9 mouse cellular contexts compared by ENCODE assay signal in the genomic region with DNA sequence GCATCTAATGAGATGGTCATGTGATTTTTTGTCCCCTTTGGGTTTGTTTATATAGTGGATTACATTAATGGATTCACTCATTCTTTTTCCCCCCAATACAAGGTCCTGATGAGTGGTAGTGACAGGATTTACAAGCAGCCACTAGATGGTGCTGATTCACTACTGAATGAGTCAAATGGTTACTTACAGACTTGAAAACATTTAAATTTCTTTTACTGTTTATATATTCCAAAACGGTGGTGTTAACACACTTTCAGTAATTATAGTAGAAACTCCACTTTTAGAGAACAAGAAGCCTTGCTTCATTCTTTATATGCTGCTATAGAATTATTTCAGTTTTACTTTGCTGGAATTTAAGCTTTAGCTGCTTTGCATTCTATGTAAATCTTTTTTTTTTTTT.
A peak's percentile ranks its signal among the peaks of the same experiment; 100 is the strongest.
DNase-seq lines count a peak whose midpoint lies in the region; ATAC-seq and TF ChIP-seq lines count a peak whose summit lies in the region.
"Had no signal": no experiment of that assay in that cellular context is flagged by ENCODE, and none has a peak within 500 bp of the region (broad histone marks: within the 10 kb centered on the region; RNA-seq: fewer than 3 reads in every experiment).

No protein-coding gene starts in this region.

- no peak overlapping the region for H3K4me3 ChIP-seq in CH12.LX (replicated peaks in 1 of 3; ENCODE audit: low read depth in 2 of 3, low read length in 2 of 3, poor library complexity in 1 of 3)
- no peak overlapping the region for H3K4me3 ChIP-seq in forebrain, embryonic 14.5 days (ENCODE audit: low read depth, low read length)
- H3K4me3 ChIP-seq: lung, embryonic 15.5 days had no signal

- intact Hi-C loops in left cerebral cortex, postnatal 4 days (cut with DNase I) = loop anchor here (2.0 to 10.0 kb wide), 3 partner anchors 312 to 1244 kb away; partner anchors contain the start of gene Nebl

- dilution Hi-C loops in CH12.LX (cut with MboI; ENCODE audit: extremely low pct_ligation_motif_present, extremely low pct_unique_long_range_greater_than_20kb, low sequenced_read_pairs) = no loop called here

- in situ Hi-C loops in CH12.LX (cut with MboI; ENCODE audit: low pct_ligation_motif_present, low pct_unique_long_range_greater_than_20kb, low sequenced_read_pairs) = loop anchor here (10.0 kb wide), 1 partner anchor 422 kb away; no protein-coding TSS in a partner anchor

- no peak for TF ChIP-seq POLR2A in CH12.LX (IDR thresholded peaks at IDR 0.05; ENCODE audit: low read depth, low read length)

- no peaks in the 10 kb centered on the region for H3K36me3 ChIP-seq in CH12.LX (replicated peaks in 1 of 2; ENCODE audit: control insufficient read depth in 1 of 2, insufficient read depth in 1 of 2, low read length in 1 of 2)
- H3K36me3 ChIP-seq in forebrain, embryonic 14.5 days (ENCODE audit: control insufficient read depth, insufficient read depth, low read length) = no peaks in the 10 kb centered on the region
- H3K36me3 ChIP-seq: lung, embryonic 15.5 days had no signal

- peak; percentile 96 for TF ChIP-seq RAD21 in CH12.LX (IDR thresholded peaks at IDR 0.05; ENCODE audit: low read depth, low read length)

- WGBS in forebrain, embryonic 14.5 days = 2% methylated on average over 1 of the region's 1 CpGs

- peak; percentile 17 to 84; a peak in 2 of 4 replicates for TF ChIP-seq CTCF in CH12.LX (conservative IDR thresholded peaks at IDR 0.05 in 1 of 2, IDR thresholded peaks at IDR 0.05 in 1 of 2; ENCODE audit: low read depth in 2 of 2, low read length in 2 of 2)

- no peak overlapping the region for H3K27ac ChIP-seq in CH12.LX (ENCODE audit: insufficient read depth, low read depth)
- no peak overlapping the region for H3K27ac ChIP-seq in forebrain, embryonic 14.5 days (ENCODE audit: low read depth, low read length)
- H3K27ac ChIP-seq: lung, embryonic 15.5 days had no signal

- peak; percentile 79; the same call in 1 of the 2 replicates for ATAC-seq in forebrain, embryonic 14.5 days

- H3K27me3 ChIP-seq in CH12.LX (replicated peaks) = no peaks in the 10 kb centered on the region
- H3K27me3 ChIP-seq in forebrain, embryonic 14.5 days (replicated peaks; ENCODE audit: control insufficient read depth, insufficient read depth, low read length) = no peaks in the 10 kb centered on the region
- H3K27me3 ChIP-seq: lung, embryonic 15.5 days had no signal

- H3K4me1 ChIP-seq in CH12.LX (ENCODE audit: control insufficient read depth in 1 of 2, insufficient read depth in 2 of 2) = no peaks in the 10 kb centered on the region
- H3K4me1 ChIP-seq in forebrain, embryonic 14.5 days (ENCODE audit: control insufficient read depth, insufficient read depth, low read length) = no peaks in the 10 kb centered on the region
- H3K4me1 ChIP-seq: lung, embryonic 15.5 days had no signal

- no peak overlapping the region for H3K9ac ChIP-seq in CH12.LX (ENCODE audit: insufficient read depth, low read depth)
- no peak overlapping the region for H3K9ac ChIP-seq in forebrain, embryonic 14.5 days (ENCODE audit: low read length)
- H3K9ac ChIP-seq: lung, embryonic 15.5 days had no signal

- peak; percentile 26 for DNase-seq in layer of hippocampus, adult 11-12 months (ENCODE audit: low spot score)
- no peak for DNase-seq in layer of hippocampus, adult 9-11 months
- DNase-seq in CH12.LX (ENCODE audit: extremely low read depth) = peak; percentile 64
- DNase-seq in T-cell, adult 2 months (ENCODE audit: low spot score) = peak; percentile 8
- peak; percentile 89 for DNase-seq in forebrain, embryonic 14.5 days (ENCODE audit: low spot score)
- peak; percentile 14 for DNase-seq in left cerebral cortex, postnatal 4 days
- peak; percentile 60 to 61 for DNase-seq in right cerebral cortex, postnatal 10 days (ENCODE audit: low spot score in 2 of 2)
- DNase-seq in ovary, adult 18-20 months (ENCODE audit: low spot score) = no peak

- H3K79me2 ChIP-seq in CH12.LX (replicated peaks; ENCODE audit: control insufficient read depth, extremely low read depth, insufficient read depth, poor library complexity, severe bottlenecking) = no peaks in the 10 kb centered on the region

- peak; percentile 40; the same call in 1 of the 2 replicates for TF ChIP-seq EP300 in CH12.LX (IDR thresholded peaks at IDR 0.05; ENCODE audit: low read length)

- no peak overlapping the region for H3K4me2 ChIP-seq in CH12.LX (ENCODE audit: insufficient read depth, low read depth, poor library complexity, severe bottlenecking)
- H3K4me2 ChIP-seq in forebrain, embryonic 14.5 days (ENCODE audit: low read length) = no peak overlapping the region
- H3K4me2 ChIP-seq: lung, embryonic 15.5 days had no signal

- no peaks in the 10 kb centered on the region for H3K9me3 ChIP-seq in CH12.LX (replicated peaks; ENCODE audit: low read length)
- no peaks in the 10 kb centered on the region for H3K9me3 ChIP-seq in forebrain, embryonic 14.5 days (replicated peaks; ENCODE audit: control insufficient read depth, low read length)
- H3K9me3 ChIP-seq: lung, embryonic 15.5 days had no signal

TF ChIP-seq in CH12.LX, 34 proteins besides CTCF, POLR2A, EP300 and RAD21:
- TF ChIP-seq HCFC1 (IDR thresholded peaks at IDR 0.05; ENCODE audit: low read depth, low read length) (no peak), ETS1 (conservative IDR thresholded peaks at IDR 0.05; ENCODE audit: low read depth, low read length) (no peak), MYC (IDR thresholded peaks at IDR 0.05; ENCODE audit: low read depth, low read length) (0 out of 2 replicates have a peak, but pooled peaks have one; percentile 24), CHD2 (IDR thresholded peaks at IDR 0.05; ENCODE audit: low read length) (no peak), ZKSCAN1 (IDR thresholded peaks at IDR 0.05; ENCODE audit: borderline replicate concordance, low read depth, low read length) (no peak), POLR2AphosphoS2 (IDR thresholded peaks at IDR 0.05; ENCODE audit: low read depth, low read length) (no peak), USF2 (conservative IDR thresholded peaks at IDR 0.05; ENCODE audit: low read depth, low read length) (no peak), MEF2A (IDR thresholded peaks at IDR 0.05; ENCODE audit: borderline replicate concordance, low read depth, low read length) (no peak), SIN3A (IDR thresholded peaks at IDR 0.05; ENCODE audit: low read length) (no peak), ZNF384 (IDR thresholded peaks at IDR 0.05; ENCODE audit: low read depth, low read length) (peak; percentile 86), ZMIZ1 (IDR thresholded peaks at IDR 0.05; ENCODE audit: low read depth, low read length) (no peak), SMC3 (IDR thresholded peaks at IDR 0.05; ENCODE audit: low read depth, low read length) (peak; percentile 70), MAFK (IDR thresholded peaks at IDR 0.05; ENCODE audit: insufficient replicate concordance, low read length) (no peak), KAT2A (IDR thresholded peaks at IDR 0.05; ENCODE audit: insufficient replicate concordance, low read length) (no peak), JUND (conservative IDR thresholded peaks at IDR 0.05; ENCODE audit: low read depth, low read length) (peak; percentile 87), RCOR1 (conservative IDR thresholded peaks at IDR 0.05; ENCODE audit: low read depth, low read length) (no peak), ZC3H11A (IDR thresholded peaks at IDR 0.05; ENCODE audit: low read depth, low read length) (peak; percentile 39; the same call in 1 of the 2 replicates), GABPA (IDR thresholded peaks at IDR 0.05; ENCODE audit: insufficient replicate concordance, low read depth, low read length) (no peak), BHLHE40 (IDR thresholded peaks at IDR 0.05; ENCODE audit: low read depth, low read length) (no peak), MXI1 (IDR thresholded peaks at IDR 0.05; ENCODE audit: low read depth, low read length) (no peak), USF1 (IDR thresholded peaks at IDR 0.05; ENCODE audit: low read depth, low read length) (no peak), JUN (IDR thresholded peaks at IDR 0.05; ENCODE audit: insufficient read depth, low read depth, low read length) (no peak), TCF12 (IDR thresholded peaks at IDR 0.05; ENCODE audit: low read depth, low read length) (no peak), NRF1 (IDR thresholded peaks at IDR 0.05; ENCODE audit: low read depth, low read length) (no peak), PAX5 (IDR thresholded peaks at IDR 0.05; ENCODE audit: low read length) (no peak), MAZ (IDR thresholded peaks at IDR 0.05; ENCODE audit: low read depth, low read length) (no peak), TBP (conservative IDR thresholded peaks at IDR 0.05; ENCODE audit: low read depth, low read length) (no peak), MAX (IDR thresholded peaks at IDR 0.05; ENCODE audit: low read length) (no peak), IRF4 (IDR thresholded peaks at IDR 0.05; ENCODE audit: low read depth, low read length) (peak; percentile 54; the same call in 1 of the 2 replicates), NELFE (IDR thresholded peaks at IDR 0.05; ENCODE audit: low read depth, low read length) (no peak), ELF1 (IDR thresholded peaks at IDR 0.05; ENCODE audit: low read depth, low read length) (no peak), CHD1 (IDR thresholded peaks at IDR 0.05; ENCODE audit: low read depth, low read length) (no peak), UBTF (IDR thresholded peaks at IDR 0.05; ENCODE audit: low read depth, low read length) (no peak)

Comparison
In these comparisons a context has a peak if more than half of its experiments do, and no peak if none do; other contexts are left out.
1. DNase-seq: peak in layer of hippocampus, adult 11-12 months (single experiment), CH12.LX (single experiment), T-cell, adult 2 months (single experiment), forebrain, embryonic 14.5 days (single experiment), left cerebral cortex, postnatal 4 days (single experiment) and right cerebral cortex, postnatal 10 days (2 of 2); none in layer of hippocampus, adult 9-11 months (single experiment) and ovary, adult 18-20 months (single experiment).